Mouse (Mus musculus): ENCODE results near the gene Scgb1b20. TPM values are rescaled to one million over a fixed set of nuclear protein-coding genes. Genes with fewer than 3 reads are reported as not detected.
"Not testable (repeated sequence)": the region's sequence is repeated elsewhere in the genome, so short reads cannot be mapped to it uniquely, and the experiment has no call there.

Scgb1b20 gene
- not detected for total RNA-seq (2021)

- intact Hi-C loops (cut with DNase I), result not testable (repeated sequence)
These were observed at the start of gene Scgb1b20 for GRCm38 (mm10) chr7:33372934-33373333. Scgb1b20 (plus strand) TSS chr7:33373234.

GRCm38 (mm10) chr7:33366222-33366621 lies 6.8 kb upstream of the Scgb1b20 start, which contains the start of gene Scgb2b20:
Scgb2b20 (minus strand) TSS chr7:33366322.
- intact Hi-C loops (cut with DNase I), result not testable (repeated sequence)

More at GRCm38 (mm10) chr7:33372934-33373333, at the start of gene Scgb1b20:
- DNase-seq, result not testable (repeated sequence)

GRCm38 (mm10) chr7:33399749-33400148 lies 26.7 kb downstream of the Scgb1b20 start:
- DNase-seq; intact Hi-C loops (cut with DNase I): not testable (repeated sequence)

More at GRCm38 (mm10) chr7:33366222-33366621, 6.8 kb upstream of the Scgb1b20 start, which contains the start of gene Scgb2b20:
- not testable (repeated sequence) for DNase-seq

DNA sequence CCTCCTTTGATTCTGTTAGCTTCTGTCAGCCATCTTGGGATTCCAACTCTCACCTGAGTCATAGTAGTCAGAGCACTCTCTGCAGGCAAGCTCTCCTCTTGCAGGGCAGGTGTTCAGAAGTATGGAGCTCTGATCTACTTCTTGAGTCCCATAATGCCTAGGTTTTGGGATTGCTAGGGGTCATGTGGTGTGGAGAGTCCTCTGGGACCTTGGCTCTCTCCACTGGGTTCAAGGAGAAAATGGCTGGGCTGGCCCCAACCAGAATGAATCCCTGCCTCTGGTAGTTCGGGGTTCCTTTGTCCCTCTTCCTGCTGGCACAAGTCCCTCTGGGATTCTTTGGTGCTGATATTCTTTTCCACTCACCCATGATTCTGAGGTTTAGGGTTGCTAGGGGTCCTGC lies 28.6 kb downstream of the Scgb1b20 start:
- intact Hi-C loops (cut with DNase I), result no loop called here
- no peak for DNase-seq

- intact Hi-C loops (cut with DNase I); DNase-seq: not testable (repeated sequence)
These were observed 36.6 kb downstream of the Scgb1b20 start for GRCm38 (mm10) chr7:33409681-33410080.

Other genes with a start within 250 kb of the Scgb1b20 start
- not detected for gene Scgb2b18, start 199.4 kb upstream of the Scgb1b20 start, total RNA-seq (2021)
- gene Scgb1b18, start 187.7 kb upstream of the Scgb1b20 start, total RNA-seq (2021), result not detected
- not detected for gene Scgb2b19, start 92.9 kb upstream of the Scgb1b20 start, total RNA-seq (2021)
- not detected for gene Scgb1b19, start 85.9 kb upstream of the Scgb1b20 start, total RNA-seq (2021)
- gene Scgb2b20, start 6.9 kb upstream of the Scgb1b20 start, total RNA-seq (2021), result not detected
- not detected for gene Scgb2b21, start 147.2 kb downstream of the Scgb1b20 start, total RNA-seq (2021)